Mouse (Mus musculus) B cell, adult 2 months (primary cell): ENCODE data around the gene Cldn34c2.
"Not testable (repeated sequence)": the region's sequence is repeated elsewhere in the genome, so short reads cannot be mapped to it uniquely, and the experiment has no call there.

Experiments used
- DNase-seq, 2 experiments: peaks; one replicate each; pipeline ENCODE4 v3.0.0; 2022

The Cldn34c2 gene

DNA sequence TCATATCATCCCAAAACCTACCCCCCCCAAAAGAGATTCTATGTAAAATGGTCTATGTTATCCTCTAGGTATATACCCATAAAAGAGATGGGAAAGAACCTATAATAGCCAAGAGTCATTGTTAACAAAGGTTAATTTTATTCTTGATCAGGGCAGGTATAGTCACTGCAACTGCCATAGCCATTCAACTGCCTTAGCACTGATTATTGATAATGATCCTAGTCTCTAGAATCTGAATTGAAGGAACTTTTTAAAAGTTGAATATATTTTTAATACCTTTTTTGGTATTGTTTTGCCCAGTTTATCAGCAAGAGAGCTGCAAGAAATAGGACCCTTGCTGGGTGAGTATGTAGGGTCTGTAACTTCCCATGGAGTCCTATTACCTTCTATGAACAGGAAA, at the start of gene Cldn34c2:
TSS of gene Cldn34c2 (plus strand) at position 301 of the 400 bp plus-strand sequence.
- not testable (repeated sequence) for DNase-seq

DNA sequence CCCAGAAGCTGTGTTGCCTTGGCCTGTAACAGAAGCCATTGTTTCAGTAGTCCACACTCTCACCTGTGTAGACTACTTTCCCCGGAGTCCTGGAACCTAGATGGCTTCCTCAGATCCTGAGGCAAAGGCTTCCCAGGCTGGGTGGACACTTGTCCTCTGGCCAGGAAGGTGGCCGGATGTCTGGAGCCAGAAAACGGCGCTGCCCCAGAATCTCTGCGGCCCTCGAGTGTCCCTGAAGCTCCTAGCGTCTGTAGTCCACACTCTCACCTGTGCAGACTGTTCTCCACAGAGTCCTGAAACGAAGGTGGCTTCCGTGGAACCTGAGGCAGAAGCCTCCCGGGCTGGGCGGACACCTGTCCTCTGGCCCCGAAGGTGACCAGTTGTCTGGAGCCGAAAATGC, 30.1 kb upstream of the Cldn34c2 start:
- not testable (repeated sequence) for DNase-seq

GRCm38 (mm10) chrX:123612158-123612828, 30.8 kb downstream of the Cldn34c2 start:
- peak; percentile 22 to 41 for DNase-seq
